Mouse (Mus musculus): Measurements from ENCODE around the gene Hspa2.

DNA sequence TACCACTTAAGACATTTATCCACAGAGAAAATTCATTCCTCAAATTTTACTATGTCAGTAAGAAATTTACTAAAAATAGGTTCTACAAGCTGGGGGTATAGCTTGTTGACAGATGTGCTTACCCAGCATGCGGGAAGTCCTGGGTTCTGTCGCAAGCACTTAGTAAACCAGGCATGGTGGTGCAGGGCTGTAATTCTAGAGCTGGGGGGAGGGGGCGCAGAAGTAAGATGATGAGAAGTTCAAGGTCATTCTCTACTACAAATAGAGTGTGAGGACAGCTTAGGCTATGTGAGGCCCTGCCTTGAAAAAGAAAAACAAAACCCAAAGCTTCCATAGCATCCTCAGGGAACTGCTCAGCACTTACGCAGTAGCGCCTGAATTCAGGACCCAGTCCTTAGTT, 25.4 kb upstream of the Hspa2 start:
- TF ChIP-seq CTCF (IDR thresholded peaks at IDR 0.05; ENCODE audit: insufficient read depth, low read depth, low read length) (no peak), POLR2A (IDR thresholded peaks at IDR 0.05; ENCODE audit: insufficient read depth, low read depth, low read length) (no peak)

All from olfactory bulb, adult 2 months (tissue).